ENCODE assay signal across 26 mouse cellular contexts in the genomic region with DNA sequence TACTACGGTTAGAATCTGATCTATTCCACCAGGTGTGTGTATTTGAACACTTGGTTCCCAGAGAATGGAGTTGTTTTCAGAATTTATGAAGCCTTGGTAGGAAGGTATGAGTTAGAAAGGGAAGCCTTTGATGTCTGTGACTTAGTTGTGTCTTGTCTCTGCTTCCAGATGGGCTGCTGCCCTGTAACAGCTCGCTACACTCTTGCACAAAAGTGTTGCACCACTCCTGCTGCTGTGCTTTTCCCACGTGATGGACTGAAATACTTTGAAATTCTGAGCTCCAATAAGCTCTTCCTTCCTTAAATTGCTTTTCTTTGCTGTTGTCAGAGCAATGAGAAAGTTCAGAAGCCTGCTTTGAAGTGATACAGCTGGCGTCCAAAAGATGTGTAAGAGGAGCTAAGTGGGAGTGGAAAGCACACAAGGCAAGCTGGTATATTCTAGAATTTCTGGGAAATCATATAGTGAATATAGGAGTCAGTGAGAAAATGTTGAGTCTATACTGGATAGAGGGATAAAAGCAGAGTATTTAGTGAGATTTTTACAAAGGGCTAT.
A peak's percentile ranks its signal among the peaks of the same experiment; 100 is the strongest.
DNase-seq lines count a peak whose midpoint lies in the region; ATAC-seq and TF ChIP-seq lines count a peak whose summit lies in the region.
"Had no signal": no experiment of that assay in that cellular context is flagged by ENCODE, and none has a peak within 500 bp of the region (broad histone marks: within the 10 kb centered on the region; RNA-seq: fewer than 3 reads in every experiment).

No protein-coding gene starts in this region.

- H3K36me3 ChIP-seq in kidney, embryonic 15.5 days: no peaks in the 10 kb centered on the region
- H3K36me3 ChIP-seq in liver, adult 2 months (ENCODE audit: control insufficient read depth, insufficient read depth, low read length): no peaks in the 10 kb centered on the region
- no peaks in the 10 kb centered on the region for H3K36me3 ChIP-seq in liver, postnatal 0 days (replicated peaks; ENCODE audit: insufficient read depth, low read length)
- H3K36me3 ChIP-seq: embryonic facial prominence, embryonic 13.5 days; forebrain, embryonic 12.5 days; heart, embryonic 13.5 days; hindbrain, embryonic 12.5 days had no signal

- no peak for DNase-seq in kidney, adult 11 months
- peak; percentile 61 for DNase-seq in liver, adult 2 months (ENCODE audit: extremely low read depth, low read depth, low spot score)
- no peak for DNase-seq in liver, postnatal 0 days
- DNase-seq in right cerebral cortex, postnatal 36 days (ENCODE audit: low spot score in 2 of 2): peak; percentile 1 to 2
- no peak for DNase-seq in right cerebral cortex, adult 18-20 months
- DNase-seq in telencephalon, adult 2 months (ENCODE audit: low read depth, low spot score): peak; percentile 26
- DNase-seq in layer of hippocampus, adult 8-10 months (ENCODE audit: low spot score in 2 of 2): no peak
- DNase-seq: adrenal gland, postnatal 14 days; cerebellum, adult 8-10 months; cerebellum, postnatal 36 days; embryo, embryonic 11 days; gastrocnemius, postnatal 36 days; heart, adult 2 months; heart, postnatal 14 days; kidney, postnatal 25 days; layer of hippocampus, postnatal 36 days; thymus, postnatal 25 days had no signal

- H3K4me3 ChIP-seq in kidney, embryonic 15.5 days (replicated peaks): no peak overlapping the region
- no peak overlapping the region for H3K4me3 ChIP-seq in liver, adult 2 months (ENCODE audit: insufficient read depth, low read depth, low read length)
- H3K4me3 ChIP-seq in liver, postnatal 0 days (ENCODE audit: low read depth, low read length): no peak overlapping the region
- H3K4me3 ChIP-seq: embryonic facial prominence, embryonic 13.5 days; erythroblast, embryonic 14.5 days; forebrain, embryonic 12.5 days; heart, adult 2 months; heart, embryonic 13.5 days; hindbrain, embryonic 12.5 days; layer of hippocampus, adult 2 months had no signal

- 36% methylated on average over 4 of the region's 4 CpGs for WGBS in kidney, embryonic 15.5 days
- WGBS in liver, adult 2 months: 48% methylated on average over 4 of the region's 4 CpGs
- 55% methylated on average over 4 of the region's 4 CpGs for WGBS in liver, postnatal 0 days (ENCODE audit: insufficient replicate concordance)

- no peak overlapping the region for H3K9ac ChIP-seq in kidney, embryonic 15.5 days
- no peak overlapping the region for H3K9ac ChIP-seq in liver, adult 2 months (ENCODE audit: low read depth, low read length)
- H3K9ac ChIP-seq in liver, postnatal 0 days (replicated peaks): no peak overlapping the region
- H3K9ac ChIP-seq: embryonic facial prominence, embryonic 13.5 days; forebrain, embryonic 12.5 days; heart, embryonic 13.5 days; hindbrain, embryonic 12.5 days had no signal

- no peak overlapping the region for H3K27ac ChIP-seq in kidney, embryonic 15.5 days
- no peak overlapping the region for H3K27ac ChIP-seq in liver, adult 2 months (replicated peaks; ENCODE audit: insufficient read depth, low read depth, low read length)
- no peak overlapping the region for H3K27ac ChIP-seq in liver, postnatal 0 days (ENCODE audit: low read depth)
- H3K27ac ChIP-seq: embryonic facial prominence, embryonic 13.5 days; forebrain, embryonic 12.5 days; heart, adult 2 months; heart, embryonic 13.5 days; hindbrain, embryonic 12.5 days; layer of hippocampus, adult 2 months had no signal

- no peak overlapping the region for H3K4me2 ChIP-seq in kidney, embryonic 15.5 days
- H3K4me2 ChIP-seq in liver, postnatal 0 days (ENCODE audit: low read depth, low read length): no peak overlapping the region
- H3K4me2 ChIP-seq: embryonic facial prominence, embryonic 13.5 days; forebrain, embryonic 12.5 days; heart, embryonic 13.5 days; hindbrain, embryonic 12.5 days; liver, embryonic 11.5 days had no signal

- TF ChIP-seq EP300 in liver, postnatal 0 days (IDR thresholded peaks at IDR 0.05; ENCODE audit: low read depth): no peak

- ATAC-seq in kidney, embryonic 15.5 days (replicated peaks; ENCODE audit: low FRiP score): peak; percentile 62; the same call in 1 of the 2 replicates
- no peak for ATAC-seq in liver, postnatal 0 days
- ATAC-seq: intestine, postnatal 0 days had no signal

- no peak for TF ChIP-seq CTCF in liver, adult 2 months (IDR thresholded peaks at IDR 0.05; ENCODE audit: low read depth, low read length)
- no peak for TF ChIP-seq CTCF in liver, postnatal 0 days (IDR thresholded peaks at IDR 0.05; ENCODE audit: low read depth)

- H3K4me1 ChIP-seq in kidney, embryonic 15.5 days: 0 out of 2 replicates have a peak, but pooled peaks cover 4% of the 10 kb centered on the region
- no peaks in the 10 kb centered on the region; the same call in 1 of the 2 replicates for H3K4me1 ChIP-seq in liver, adult 2 months (ENCODE audit: control insufficient read depth, insufficient read depth, low read length)
- no peaks in the 10 kb centered on the region for H3K4me1 ChIP-seq in liver, postnatal 0 days (ENCODE audit: insufficient read depth)
- H3K4me1 ChIP-seq: embryonic facial prominence, embryonic 13.5 days; forebrain, embryonic 12.5 days; heart, embryonic 13.5 days; hindbrain, embryonic 12.5 days had no signal

- no peaks in the 10 kb centered on the region for H3K27me3 ChIP-seq in kidney, embryonic 15.5 days
- H3K27me3 ChIP-seq in liver, adult 2 months (ENCODE audit: control insufficient read depth, insufficient read depth, low read length): no peaks in the 10 kb centered on the region
- H3K27me3 ChIP-seq in liver, postnatal 0 days (ENCODE audit: insufficient read depth, low read length): no peaks in the 10 kb centered on the region
- H3K27me3 ChIP-seq: embryonic facial prominence, embryonic 13.5 days; forebrain, embryonic 12.5 days; heart, embryonic 13.5 days; hindbrain, embryonic 12.5 days had no signal

- H3K9me3 ChIP-seq in kidney, embryonic 15.5 days (replicated peaks): no peaks in the 10 kb centered on the region
- H3K9me3 ChIP-seq in liver, postnatal 0 days (ENCODE audit: low read length): no peaks in the 10 kb centered on the region
- H3K9me3 ChIP-seq: embryonic facial prominence, embryonic 13.5 days; forebrain, embryonic 12.5 days; heart, embryonic 13.5 days; hindbrain, embryonic 12.5 days had no signal

- no peaks in the 10 kb centered on the region for H3K79me2 ChIP-seq in liver, adult 2 months (ENCODE audit: control insufficient read depth, insufficient read depth, low read length)

- no peak for TF ChIP-seq POLR2A in liver, adult 2 months (IDR thresholded peaks at IDR 0.05; ENCODE audit: extremely low read depth, insufficient read depth, low read length)

Comparison
In these comparisons a context has a peak if more than half of its experiments do, and no peak if none do; other contexts are left out.
1. DNase-seq: peak in liver, adult 2 months (single experiment), right cerebral cortex, postnatal 36 days (2 of 2) and telencephalon, adult 2 months (single experiment); none in kidney, adult 11 months (single experiment), liver, postnatal 0 days (single experiment), right cerebral cortex, adult 18-20 months (single experiment) and layer of hippocampus, adult 8-10 months (0 of 2).